Mouse (Mus musculus) cortical plate, adult 2 months (tissue): ENCODE measurements around the gene Slc17a5.

Source experiments
- CTCF ChIP-seq: fragments of 200-500 bp; IDR thresholded peaks from 2 replicates; pipeline ENCODE4 v1.5.1; 2011; ENCODE audit warnings: mild to moderate bottlenecking, control low read depth, low read length; ENCODE audit not compliant: insufficient read depth; ENCODE audit errors: extremely low read depth
- POLR2A ChIP-seq: fragments of 200-500 bp; IDR thresholded peaks from 2 replicates; pipeline ENCODE4 v1.6.1; 2011; ENCODE audit warnings: mild to moderate bottlenecking, low read length, control low read depth; ENCODE audit not compliant: insufficient read depth; ENCODE audit errors: extremely low read depth

GRCm38 (mm10) chr9:78595769-78596555 lies 8.1 kb upstream of the Slc17a5 start:
- no peak for TF ChIP-seq POLR2A
- TF ChIP-seq CTCF = no peak
